Mouse (Mus musculus) neural tube, embryonic 14.5 days (tissue): ENCODE measurements around the gene Gm10840. TPM values are rescaled to one million over a fixed set of nuclear protein-coding genes. Genes with fewer than 3 reads are reported as not detected.
"Not testable (repeated sequence)": the region's sequence is repeated elsewhere in the genome, so short reads cannot be mapped to it uniquely, and the experiment has no call there.

Experiments
- ATAC-seq: fragments of 200-750 bp; cut with Nextera tagmentation; 2 replicates; pipeline ENCODE4 v1.8.0; 2017; ENCODE audit warnings: low read depth, mild to moderate bottlenecking, moderate TSS enrichment, moderate library complexity
- H3K27ac ChIP-seq: fragments of 300-500 bp; sonication (generic); 2 replicates; pipeline ENCODE4 v1.5.1; 2014; ENCODE audit warnings: low read depth, mild to moderate bottlenecking, control low read depth, low read length, moderate library complexity, mixed read lengths
- H3K27me3 ChIP-seq: fragments of 300-500 bp; sonication (generic); 2 replicates; pipeline ENCODE4 v1.6.1; 2014; ENCODE audit warnings: low read length; ENCODE audit not compliant: control insufficient read depth, insufficient read depth
- H3K36me3 ChIP-seq: fragments of 300-500 bp; sonication (generic); 2 replicates; pipeline ENCODE4 v1.6.1; 2014; ENCODE audit warnings: low read length, mixed read lengths; ENCODE audit not compliant: control insufficient read depth, insufficient read depth
- H3K4me1 ChIP-seq: fragments of 300-500 bp; sonication (generic); 2 replicates; pipeline ENCODE4 v1.6.1; 2014; ENCODE audit warnings: low read length; ENCODE audit not compliant: control insufficient read depth, insufficient read depth
- H3K4me2 ChIP-seq: fragments of 300-500 bp; sonication (generic); 2 replicates; pipeline ENCODE4 v1.6.1; 2014; ENCODE audit warnings: mild to moderate bottlenecking, low read depth, low read length, control low read depth
- H3K4me3 ChIP-seq: fragments of 300-500 bp; sonication (generic); 2 replicates; pipeline ENCODE4 v1.5.1; 2014; ENCODE audit warnings: low read depth, low read length, control low read depth, mixed read lengths
- H3K9ac ChIP-seq: fragments of 300-500 bp; sonication (generic); replicated peaks from 2 replicates; pipeline ENCODE4 v1.6.1; 2014; ENCODE audit warnings: low read depth, mild to moderate bottlenecking, control low read depth, low read length, mixed read lengths
- H3K9me3 ChIP-seq: fragments of 300-500 bp; sonication (generic); 2 replicates; pipeline ENCODE4 v1.6.1; 2016; ENCODE audit warnings: low read length; ENCODE audit not compliant: control insufficient read depth
- WGBS: fragments of 180-500 bp; shearing (Covaris S2); extraction: QIAGEN DNeasy Blood & Tissue Kit; methylation state at CpG from one replicate; pipeline ENCODE4 v1.1.7; 2014; 5-methylcytosine and 5-hydroxymethylcytosine counted together
- polyA plus RNA-seq: library from polyadenylated mRNA; unstranded; fragments of >200 nt; fragmentation: Nextera tagmentation; extraction: Ambion mirVana; gene quantifications from 2 replicates; pipeline ENCODE4 v1.2.1, GENCODE M21; 2014

Gene Gm10840
- polyA plus RNA-seq, 1 experiment from 2014 or later = 0.88 TPM

DNA sequence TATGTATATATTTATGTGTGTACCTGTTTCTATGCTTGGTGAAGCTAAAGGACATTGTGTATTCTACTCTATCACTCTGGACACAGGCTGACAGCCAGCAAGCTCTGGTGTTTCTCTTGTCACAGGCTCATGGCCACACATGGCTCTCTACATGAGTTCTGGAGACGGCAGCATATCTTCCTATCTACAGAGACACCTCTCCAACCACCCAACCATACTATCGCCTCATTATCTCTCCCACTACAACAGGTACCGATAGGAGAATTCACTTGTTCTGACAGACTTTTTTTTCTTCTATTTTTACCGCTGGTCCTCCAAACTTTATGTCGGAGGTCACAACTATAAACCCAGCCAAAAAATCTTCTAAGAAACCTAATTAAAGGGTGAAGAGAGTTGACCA lies 31.6 kb downstream of the Gm10840 start:
- Histone ChIP-seq H3K9ac (no peak overlapping the region), H3K27ac (no peak overlapping the region), H3K27me3 (no peaks in the 10 kb centered on the region), H3K36me3 (0 out of 2 replicates have a peak, but pooled peaks cover 5% of the 10 kb centered on the region), H3K4me3 (peak overlapping the region; percentile 72; the same call in 1 of the 2 replicates), H3K4me1 (peaks cover 2% of the 10 kb centered on the region; the same call in 1 of the 2 replicates), H3K4me2 (peak overlapping the region; percentile 86), H3K9me3 (no peaks in the 10 kb centered on the region)
- WGBS = 92% methylated on average over 5 of the region's 5 CpGs
- ATAC-seq = no peak

DNA sequence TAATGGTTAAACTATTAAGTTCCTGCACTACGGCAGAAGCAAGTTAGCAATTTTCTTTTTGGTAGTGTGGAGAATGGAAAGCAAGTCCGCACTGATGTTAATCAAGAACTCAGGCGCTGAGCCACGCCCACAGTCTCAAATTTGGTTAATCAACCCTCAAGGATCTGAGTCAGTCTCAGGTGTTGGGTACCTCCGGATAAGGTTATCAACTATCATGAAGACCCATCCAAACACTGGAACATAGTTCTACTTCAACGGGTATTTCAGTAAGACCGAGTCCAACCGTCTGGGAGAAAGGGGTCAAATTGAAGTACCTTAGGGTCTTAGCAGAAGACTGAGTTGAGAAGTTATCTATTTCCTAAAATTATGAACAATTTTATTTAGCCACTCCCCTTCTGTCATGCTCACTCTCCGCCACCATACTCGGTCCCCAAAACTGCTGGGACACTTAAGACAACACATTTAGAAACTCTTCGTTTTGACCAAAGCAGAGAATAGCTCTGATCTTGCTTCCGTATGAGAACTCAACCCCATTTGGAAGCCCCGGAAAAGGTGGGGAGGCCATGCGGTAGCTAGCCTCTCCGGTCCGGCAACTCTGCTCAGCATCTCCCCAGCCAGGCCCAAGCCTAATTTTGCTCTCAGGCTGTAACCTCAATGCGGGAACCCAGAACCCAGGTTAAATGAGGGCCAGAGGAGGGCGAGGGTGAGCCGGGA lies 32.2 kb downstream of the Gm10840 start:
- Histone ChIP-seq H3K9ac (peak overlapping the region; percentile 72), H3K4me1 (peaks cover 2% of the 10 kb centered on the region; the same call in 1 of the 2 replicates), H3K27me3 (no peaks in the 10 kb centered on the region), H3K4me2 (peak overlapping the region; percentile 86), H3K27ac (peak overlapping the region; percentile 85), H3K4me3 (peak overlapping the region; percentile 72), H3K9me3 (no peaks in the 10 kb centered on the region), H3K36me3 (peaks cover 5% of the 10 kb centered on the region; the same call in 1 of the 2 replicates)
- 11% methylated on average over 19 of the region's 19 CpGs for WGBS
- no peak; the same call in 1 of the 2 replicates for ATAC-seq

DNA sequence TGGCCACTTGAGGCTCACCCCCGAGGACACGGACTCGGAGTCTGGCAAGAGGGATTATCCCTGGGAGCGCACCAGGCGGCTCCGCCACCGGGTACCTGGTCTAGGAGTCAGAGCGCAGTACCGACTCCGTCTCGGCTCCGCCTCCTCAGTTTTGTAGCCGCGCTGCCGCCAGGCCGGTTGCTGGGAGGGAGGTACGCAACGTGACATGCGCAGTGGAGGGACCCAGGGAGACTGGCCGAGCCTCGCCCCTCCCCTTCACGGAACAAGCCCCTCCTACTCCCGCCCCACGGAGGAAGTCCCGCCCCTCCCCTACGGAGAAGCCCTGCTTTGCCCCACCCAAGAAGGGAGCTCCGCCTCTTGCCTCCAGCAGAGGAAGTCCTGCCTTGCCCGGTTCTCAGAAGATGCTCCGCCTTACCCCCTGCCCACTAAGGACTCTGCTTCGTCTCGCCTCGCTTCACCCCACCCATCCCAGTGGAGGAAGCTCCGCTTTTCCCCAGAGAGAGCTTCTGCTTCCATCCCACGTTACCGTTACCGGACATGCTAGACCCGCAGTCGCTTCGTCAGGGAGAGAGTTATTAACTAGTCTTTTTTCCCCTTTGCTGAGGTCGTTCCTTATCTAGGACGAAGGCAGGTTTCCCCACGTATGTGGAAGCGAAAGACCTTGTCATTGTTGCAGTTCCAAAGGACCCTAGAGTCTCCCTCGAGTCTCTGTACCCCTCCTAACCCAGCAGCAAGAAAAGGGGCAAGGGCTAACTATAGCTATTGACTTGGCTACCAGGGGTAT lies 32.9 kb downstream of the Gm10840 start:
- H3K9ac ChIP-seq = peak overlapping the region; percentile 72
- peaks cover 2% of the 10 kb centered on the region; the same call in 1 of the 2 replicates for H3K4me1 ChIP-seq
- H3K9me3 ChIP-seq = no peaks in the 10 kb centered on the region
- WGBS = 0% methylated on average over 44 of the region's 44 CpGs
- peak overlapping the region; percentile 85 for H3K27ac ChIP-seq
- H3K36me3 ChIP-seq = peaks cover 10% of the 10 kb centered on the region; the same call in 1 of the 2 replicates
- H3K27me3 ChIP-seq = no peaks in the 10 kb centered on the region
- peak; percentile 96 for ATAC-seq
- H3K4me2 ChIP-seq = peak overlapping the region; percentile 86
- peak overlapping the region; percentile 72 for H3K4me3 ChIP-seq

DNA sequence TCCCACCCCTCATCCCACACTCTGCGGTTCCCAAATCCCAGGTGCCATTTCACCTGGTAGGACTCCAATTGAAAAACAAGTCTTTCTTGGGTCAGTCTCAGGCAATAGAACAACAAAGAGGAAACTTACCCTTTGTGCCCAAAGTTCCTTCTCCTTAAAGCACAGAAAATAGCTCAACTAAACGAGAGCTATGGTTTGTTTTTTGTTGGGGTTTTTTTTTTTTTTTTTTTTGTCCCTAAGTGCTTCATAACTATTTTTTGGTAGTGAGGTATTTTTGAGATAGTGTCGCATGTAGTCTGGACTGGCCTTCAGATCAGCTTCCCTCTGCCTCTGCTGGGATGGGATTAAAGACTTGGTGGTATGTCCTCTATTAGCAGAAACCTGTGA lies 33.5 kb downstream of the Gm10840 start:
- no peaks in the 10 kb centered on the region for H3K27me3 ChIP-seq
- H3K36me3 ChIP-seq = peaks cover 10% of the 10 kb centered on the region; the same call in 1 of the 2 replicates
- H3K9ac ChIP-seq = peak overlapping the region; percentile 68; the same call in 1 of the 2 replicates
- peak overlapping the region; percentile 86 for H3K4me2 ChIP-seq
- ATAC-seq = no peak
- peak overlapping the region; percentile 76 for H3K27ac ChIP-seq
- 40% methylated on average over 3 of the region's 3 CpGs for WGBS
- no peaks in the 10 kb centered on the region for H3K9me3 ChIP-seq
- peaks cover 2% of the 10 kb centered on the region; the same call in 1 of the 2 replicates for H3K4me1 ChIP-seq
- peak overlapping the region; percentile 72 for H3K4me3 ChIP-seq

DNA sequence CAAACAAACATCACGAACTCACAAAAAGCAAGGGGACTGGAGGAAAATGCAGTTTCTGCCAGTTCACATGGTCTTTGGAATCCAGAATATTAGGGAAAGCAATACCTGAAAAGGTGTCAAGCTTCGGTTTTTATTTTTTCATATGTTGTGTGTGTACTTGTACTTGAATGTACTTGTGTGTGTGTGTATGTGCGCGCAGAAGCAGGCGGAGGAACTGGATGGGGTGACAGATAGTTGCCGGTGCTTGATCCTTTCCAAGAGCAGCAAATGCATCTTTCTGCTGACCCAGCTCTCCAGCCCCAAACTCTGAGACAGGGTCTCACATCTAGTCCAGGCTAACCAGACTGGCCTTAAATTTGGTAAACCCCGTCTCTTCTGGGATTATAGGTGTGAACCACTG lies 34.2 kb downstream of the Gm10840 start:
- no peak for ATAC-seq
- 96% methylated on average over 7 of the region's 7 CpGs for WGBS

DNA sequence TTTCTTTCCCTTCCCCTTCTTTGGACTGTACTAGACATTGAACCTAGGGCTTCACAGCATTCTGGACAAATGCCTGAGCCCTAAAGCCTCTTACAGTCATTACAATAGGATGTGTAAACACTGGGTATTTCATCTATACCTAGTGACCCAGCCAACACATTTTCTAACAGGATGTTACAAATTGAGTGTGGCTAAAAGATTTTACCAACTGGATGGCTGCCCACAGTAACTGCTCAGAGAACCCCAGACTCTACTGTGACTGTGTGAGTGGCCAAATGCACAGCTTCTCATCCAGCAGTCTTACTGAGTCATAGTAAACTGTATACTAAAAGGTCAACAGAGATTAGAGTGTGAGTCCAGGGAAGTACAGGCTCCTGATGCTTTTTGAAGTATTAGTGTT lies 34.7 kb downstream of the Gm10840 start:
- Histone ChIP-seq H3K27me3 (no peaks in the 10 kb centered on the region), H3K9ac (no peak overlapping the region), H3K36me3 (peaks cover 16% of the 10 kb centered on the region; the same call in 1 of the 2 replicates), H3K4me1 (peaks cover 2% of the 10 kb centered on the region; the same call in 1 of the 2 replicates), H3K27ac (no peak overlapping the region), H3K9me3 (no peaks in the 10 kb centered on the region), H3K4me3 (no peak overlapping the region), H3K4me2 (no peak overlapping the region)
- ATAC-seq = no peak

More for the DNA sequence above, 34.2 kb downstream of the Gm10840 start:
- Histone ChIP-seq H3K4me3 (no peak overlapping the region), H3K4me2 (no peak overlapping the region), H3K4me1 (peaks cover 2% of the 10 kb centered on the region; the same call in 1 of the 2 replicates), H3K27ac (no peak overlapping the region), H3K9me3 (no peaks in the 10 kb centered on the region), H3K27me3 (no peaks in the 10 kb centered on the region), H3K9ac (no peak overlapping the region), H3K36me3 (peaks cover 14% of the 10 kb centered on the region; the same call in 1 of the 2 replicates)

DNA sequence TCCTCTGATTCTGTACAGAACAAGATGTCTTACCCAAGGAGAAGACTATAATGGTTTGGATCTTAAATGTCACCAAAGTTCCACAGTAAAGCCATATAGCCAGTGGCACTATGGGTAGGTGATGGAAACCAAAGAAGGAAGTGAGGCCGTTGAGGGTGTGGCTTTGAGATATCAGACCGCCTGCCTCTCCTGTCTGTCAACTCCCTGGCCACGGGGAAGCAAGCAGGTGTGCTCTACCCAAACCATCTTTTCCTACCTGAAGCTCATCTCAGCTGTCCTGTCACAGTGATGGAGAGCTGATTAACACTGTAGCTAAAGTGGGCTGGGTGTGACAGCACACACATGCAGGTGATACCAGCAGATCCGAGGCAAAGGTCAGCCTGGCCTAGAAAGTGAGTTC lies 37.6 kb downstream of the Gm10840 start:
- Histone ChIP-seq H3K36me3 (peaks cover 41% of the 10 kb centered on the region), H3K4me2 (no peak overlapping the region), H3K27me3 (no peaks in the 10 kb centered on the region), H3K9ac (no peak overlapping the region), H3K9me3 (no peaks in the 10 kb centered on the region), H3K4me1 (no peaks in the 10 kb centered on the region), H3K4me3 (no peak overlapping the region), H3K27ac (no peak overlapping the region)
- 90% methylated on average over 4 of the region's 4 CpGs for WGBS
- ATAC-seq = no peak

DNA sequence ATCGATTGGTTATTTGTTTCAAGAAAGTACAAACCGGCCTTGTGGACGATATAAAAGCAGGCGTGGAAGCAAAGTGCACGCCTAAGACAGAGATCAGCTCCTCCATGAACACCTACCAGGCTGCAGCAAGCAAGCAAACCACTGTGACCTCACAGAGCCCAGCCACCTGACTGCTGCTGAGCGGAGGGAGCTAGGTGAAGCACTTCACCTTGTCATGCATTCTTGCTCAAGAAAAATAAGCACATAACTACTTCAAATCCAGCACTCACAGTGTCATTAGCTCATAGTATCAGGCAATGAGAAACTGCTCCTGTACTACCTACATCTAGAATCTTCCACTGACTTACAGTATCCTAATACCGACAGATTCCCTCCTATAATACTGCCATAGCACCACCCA lies 39.3 kb downstream of the Gm10840 start:
- not testable (repeated sequence) for H3K4me3 ChIP-seq

DNA sequence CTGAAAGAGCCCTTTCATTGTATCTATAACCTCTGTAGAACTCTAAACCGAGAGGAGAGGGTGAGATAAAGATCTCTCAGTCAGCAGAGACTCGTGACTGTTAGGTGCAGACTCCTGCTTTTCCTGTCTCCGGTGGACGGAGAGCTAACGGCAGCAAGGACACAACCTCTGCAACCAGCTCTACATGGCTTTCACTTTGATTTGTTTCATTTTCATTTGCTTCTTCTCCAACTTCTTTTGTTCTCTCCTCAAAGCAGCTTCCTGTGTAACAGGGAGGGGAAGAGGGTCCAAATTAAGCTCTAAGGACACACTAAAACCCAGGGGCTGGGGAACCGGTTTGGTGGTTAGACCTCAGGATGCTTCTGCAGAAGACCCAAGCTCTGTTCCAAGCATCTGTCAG lies 40.1 kb downstream of the Gm10840 start:
- Histone ChIP-seq H3K4me1 (no peaks in the 10 kb centered on the region), H3K4me3 (no peak overlapping the region), H3K27ac (no peak overlapping the region), H3K9ac (no peak overlapping the region), H3K36me3 (peaks cover 64% of the 10 kb centered on the region), H3K27me3 (no peaks in the 10 kb centered on the region), H3K4me2 (no peak overlapping the region), H3K9me3 (no peaks in the 10 kb centered on the region)
- no peak for ATAC-seq
- WGBS = 85% methylated on average over 6 of the region's 6 CpGs

More for the DNA sequence above, 39.3 kb downstream of the Gm10840 start:
- H3K27me3 ChIP-seq, H3K9ac ChIP-seq, H3K4me2 ChIP-seq, H3K27ac ChIP-seq, H3K4me1 ChIP-seq, H3K9me3 ChIP-seq, ATAC-seq: not testable (repeated sequence)
- 94% methylated on average over 7 of the region's 7 CpGs for whole genome bisulfite sequencing
- H3K36me3 ChIP-seq = peaks cover 56% of the 10 kb centered on the region
